Mouse (Mus musculus) spleen, postnatal 0 days (tissue): ENCODE results near the gene Ar. TPM values are rescaled to one million over a fixed set of nuclear protein-coding genes. Genes with fewer than 3 reads are reported as not detected.

Experiments used
- polyA plus RNA-seq: library from polyadenylated mRNA; unstranded; fragments of >200 nt; fragmentation: Nextera tagmentation; extraction: Ambion mirVana; gene quantifications from 2 replicates; pipeline ENCODE4 v1.2.1, GENCODE M21; 2015

Ar gene
- polyA plus RNA-seq, result 0.12 and 0.34 TPM in 2 replicates

DNA sequence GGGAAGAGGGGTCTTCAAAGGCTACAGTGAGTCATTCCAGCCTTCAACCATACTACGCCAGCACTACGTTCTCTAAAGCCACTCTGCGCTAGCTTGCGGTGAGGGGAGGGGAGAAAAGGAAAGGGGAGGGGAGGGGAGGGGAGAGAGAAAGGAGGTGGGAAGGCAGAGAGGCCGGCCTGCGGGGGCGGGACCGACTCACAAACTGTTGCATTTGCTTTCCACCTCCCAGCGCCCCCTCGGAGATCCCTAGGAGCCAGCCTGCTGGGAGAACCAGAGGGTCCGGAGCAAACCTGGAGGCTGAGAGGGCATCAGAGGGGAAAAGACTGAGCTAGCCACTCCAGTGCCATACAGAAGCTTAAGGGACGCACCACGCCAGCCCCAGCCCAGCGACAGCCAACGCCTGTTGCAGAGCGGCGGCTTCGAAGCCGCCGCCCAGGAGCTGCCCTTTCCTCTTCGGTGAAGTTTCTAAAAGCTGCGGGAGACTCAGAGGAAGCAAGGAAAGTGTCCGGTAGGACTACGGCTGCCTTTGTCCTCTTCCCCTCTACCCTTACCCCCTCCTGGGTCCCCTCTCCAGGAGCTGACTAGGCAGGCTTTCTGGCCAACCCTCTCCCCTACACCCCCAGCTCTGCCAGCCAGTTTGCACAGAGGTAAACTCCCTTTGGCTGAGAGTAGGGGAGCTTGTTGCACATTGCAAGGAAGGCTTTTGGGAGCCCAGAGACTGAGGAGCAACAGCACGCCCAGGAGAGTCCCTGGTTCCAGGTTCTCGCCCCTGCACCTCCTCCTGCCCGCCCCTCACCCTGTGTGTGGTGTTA, at the start of gene Ar:
Gene Ar, plus strand, starts transcription at position 239 of the 812 bp plus-strand sequence.

